8 mouse cellular contexts compared by ENCODE assay signal in genomic region chr8:125567569-125567968, GRCm38 (mm10). TPM values are rescaled to one million over a fixed set of nuclear protein-coding genes. Genes with fewer than 3 reads are reported as not detected.
DNase-seq lines count a peak whose midpoint lies in the region; ATAC-seq lines count a peak whose summit lies in the region.

No protein-coding gene starts in this region.

- no peaks in the 10 kb centered on the region for H3K9me3 ChIP-seq in intestine, embryonic 14.5 days (ENCODE audit: control insufficient read depth, low read length)
- no peaks in the 10 kb centered on the region for H3K9me3 ChIP-seq in intestine, embryonic 16.5 days (ENCODE audit: control insufficient read depth, low read length)
- H3K9me3 ChIP-seq in neural tube, embryonic 12.5 days: no peaks in the 10 kb centered on the region

- no peak overlapping the region for H3K4me3 ChIP-seq in intestine, embryonic 14.5 days (ENCODE audit: low read depth, low read length)
- no peak overlapping the region for H3K4me3 ChIP-seq in intestine, embryonic 16.5 days (ENCODE audit: low read length)
- no peak overlapping the region for H3K4me3 ChIP-seq in neural tube, embryonic 12.5 days

- no peak overlapping the region for H3K27ac ChIP-seq in intestine, embryonic 14.5 days (ENCODE audit: low read depth)
- no peak overlapping the region for H3K27ac ChIP-seq in intestine, embryonic 16.5 days (ENCODE audit: low read length)
- no peak overlapping the region for H3K27ac ChIP-seq in neural tube, embryonic 12.5 days

- no peak for ATAC-seq in intestine, embryonic 14.5 days (replicated peaks; ENCODE audit: low FRiP score, low TSS enrichment, low read depth)
- no peak for ATAC-seq in intestine, embryonic 16.5 days
- ATAC-seq in granulocyte monocyte progenitor cell, adult 5-6 weeks (replicated peaks; ENCODE audit: poor library complexity, severe bottlenecking): peak; percentile 24; the same call in 1 of the 2 replicates
- no peak for ATAC-seq in neural tube, embryonic 12.5 days (ENCODE audit: low FRiP score, low read depth)

- H3K27me3 ChIP-seq in intestine, embryonic 14.5 days (replicated peaks; ENCODE audit: control insufficient read depth, insufficient read depth, low read length): 0 out of 2 replicates have a peak, but pooled peaks cover 2% of the 10 kb centered on the region
- H3K27me3 ChIP-seq in intestine, embryonic 16.5 days (replicated peaks; ENCODE audit: control insufficient read depth, insufficient read depth, low read length): no peaks in the 10 kb centered on the region
- H3K27me3 ChIP-seq in neural tube, embryonic 12.5 days (replicated peaks): peaks cover 5% of the 10 kb centered on the region; the same call in 1 of the 2 replicates

- intact Hi-C loops in left cerebral cortex, postnatal 14 days (cut with DNase I): loop anchor here (10.0 kb wide), 3 partner anchors 173 to 443 kb away; no protein-coding TSS in a partner anchor

- H3K9ac ChIP-seq in intestine, embryonic 14.5 days (ENCODE audit: low read length): no peak overlapping the region
- H3K9ac ChIP-seq in intestine, embryonic 16.5 days (ENCODE audit: low read depth, low read length): no peak overlapping the region
- no peak overlapping the region for H3K9ac ChIP-seq in neural tube, embryonic 12.5 days

- 48% methylated on average over 7 of the region's 7 CpGs for WGBS in intestine, embryonic 14.5 days
- WGBS in intestine, embryonic 16.5 days: 49% methylated on average over 7 of the region's 7 CpGs
- 61% methylated on average over 7 of the region's 7 CpGs for WGBS in neural tube, embryonic 12.5 days

- H3K36me3 ChIP-seq in intestine, embryonic 14.5 days (ENCODE audit: control insufficient read depth, insufficient read depth, low read length): no peaks in the 10 kb centered on the region
- H3K36me3 ChIP-seq in intestine, embryonic 16.5 days (ENCODE audit: control insufficient read depth, insufficient read depth, low read length): no peaks in the 10 kb centered on the region
- no peaks in the 10 kb centered on the region for H3K36me3 ChIP-seq in neural tube, embryonic 12.5 days

- peaks cover 13% of the 10 kb centered on the region for H3K4me1 ChIP-seq in intestine, embryonic 14.5 days (replicated peaks; ENCODE audit: control insufficient read depth, insufficient read depth, low read length)
- peaks cover 31% of the 10 kb centered on the region for H3K4me1 ChIP-seq in intestine, embryonic 16.5 days (ENCODE audit: control insufficient read depth, insufficient read depth, low read length)
- H3K4me1 ChIP-seq in neural tube, embryonic 12.5 days: peaks cover 27% of the 10 kb centered on the region

- peak overlapping the region; percentile 83 for H3K4me2 ChIP-seq in intestine, embryonic 14.5 days (ENCODE audit: low read length)
- no peak overlapping the region for H3K4me2 ChIP-seq in intestine, embryonic 16.5 days (ENCODE audit: low read depth, low read length)
- peak overlapping the region; percentile 94 for H3K4me2 ChIP-seq in neural tube, embryonic 12.5 days (replicated peaks)

- DNase-seq in intestine, embryonic 14.5 days (ENCODE audit: low spot score): no peak
- peak; percentile 41 for DNase-seq in R1 (ENCODE audit: low read depth, low spot score)
- no peak for DNase-seq in left cerebral cortex, postnatal 14 days (ENCODE audit: low spot score in 2 of 2)
- no peak for DNase-seq in layer of hippocampus, adult 9-10 months (ENCODE audit: low spot score)
- no peak for DNase-seq in right cerebral cortex, postnatal 14 days

RNA-seq across cellular contexts. Expression of gene Sipa1l2, which starts 2.0 kb away (rescaled TPM):
- 6.9 and 7.2 TPM in 2 replicates for polyA plus RNA-seq in intestine, embryonic 14.5 days (2014; fragmentation: Nextera tagmentation; extraction: Ambion mirVana)
- 4.9 and 6.8 TPM in 2 replicates for polyA plus RNA-seq in intestine, embryonic 16.5 days (2015; fragmentation: Nextera tagmentation; extraction: Ambion mirVana)
- total RNA-seq in granulocyte monocyte progenitor cell, adult 5-6 weeks (2014; fragmentation: Nextera tagmentation): 1.0 and 1.4 TPM in 2 replicates
- total RNA-seq in granulocyte monocyte progenitor cell, adult 5-6 weeks (2017): 1.9 and 2.4 TPM in 2 replicates
- 24.4 and 25.9 TPM in 2 replicates for polyA plus RNA-seq in neural tube, embryonic 12.5 days (2016; fragmentation: Nextera tagmentation; extraction: Ambion mirVana)
- total RNA-seq in left cerebral cortex, postnatal 14 days (2021): 10 to 100 TPM; 37.7 to 41.5 TPM
